Mouse (Mus musculus): ENCODE data around the gene Lrrc61. TPM values are rescaled to one million over a fixed set of nuclear protein-coding genes. Genes with fewer than 3 reads are reported as not detected.

Gene Lrrc61
- polyA plus RNA-seq, 1 experiment from 2014 or later: 5.4 TPM

Other genes with a start within 250 kb of the Lrrc61 start
- gene Krba1, start 159.2 kb upstream of the Lrrc61 start, polyA plus RNA-seq (2015; fragmentation: Nextera tagmentation; extraction: Ambion mirVana): 16.1 and 17.2 TPM in 2 replicates
- gene Zfp467, start 109.0 kb upstream of the Lrrc61 start, polyA plus RNA-seq (2015; fragmentation: Nextera tagmentation; extraction: Ambion mirVana): 25.3 and 26.2 TPM in 2 replicates
- 0.26 and 0.27 TPM in 2 replicates for gene Sspo, start 106.6 kb upstream of the Lrrc61 start, polyA plus RNA-seq (2015; fragmentation: Nextera tagmentation; extraction: Ambion mirVana)
- 22.7 and 23.4 TPM in 2 replicates for gene Atp6v0e2, start 17.2 kb upstream of the Lrrc61 start, polyA plus RNA-seq (2015; fragmentation: Nextera tagmentation; extraction: Ambion mirVana)
- 83.2 and 89.3 TPM in 2 replicates for gene Rarres2, start 18.0 kb downstream of the Lrrc61 start, polyA plus RNA-seq (2015; fragmentation: Nextera tagmentation; extraction: Ambion mirVana)
- gene Gm45021, start 34.8 kb downstream of the Lrrc61 start, polyA plus RNA-seq (2015; fragmentation: Nextera tagmentation; extraction: Ambion mirVana): not detected in 2 replicates
- gene Repin1, start 39.1 kb downstream of the Lrrc61 start, polyA plus RNA-seq (2015; fragmentation: Nextera tagmentation; extraction: Ambion mirVana): 26.6 and 27.8 TPM in 2 replicates
- gene Gm44965, start 39.1 kb downstream of the Lrrc61 start, polyA plus RNA-seq (2015; fragmentation: Nextera tagmentation; extraction: Ambion mirVana): 0.45 TPM in 1 of 2 replicates, not detected in the other
- 4.9 and 5.4 TPM in 2 replicates for gene Zfp775, start 47.3 kb downstream of the Lrrc61 start, polyA plus RNA-seq (2015; fragmentation: Nextera tagmentation; extraction: Ambion mirVana)
- 0.92 and 1.1 TPM in 2 replicates for gene AI854703, start 72.0 kb downstream of the Lrrc61 start, polyA plus RNA-seq (2015; fragmentation: Nextera tagmentation; extraction: Ambion mirVana)
- 1.5 and 1.6 TPM in 2 replicates for gene Gimap8, start 92.4 kb downstream of the Lrrc61 start, polyA plus RNA-seq (2015; fragmentation: Nextera tagmentation; extraction: Ambion mirVana)
- gene Gimap9, start 121.3 kb downstream of the Lrrc61 start, polyA plus RNA-seq (2015; fragmentation: Nextera tagmentation; extraction: Ambion mirVana): 10.7 and 12.6 TPM in 2 replicates
- 20.1 and 22.0 TPM in 2 replicates for gene Gimap4, start 129.8 kb downstream of the Lrrc61 start, polyA plus RNA-seq (2015; fragmentation: Nextera tagmentation; extraction: Ambion mirVana)
- 21.1 and 22.3 TPM in 2 replicates for gene Gimap6, start 153.4 kb downstream of the Lrrc61 start, polyA plus RNA-seq (2015; fragmentation: Nextera tagmentation; extraction: Ambion mirVana)
- 3.3 and 3.4 TPM in 2 replicates for gene Gm28053, start 163.8 kb downstream of the Lrrc61 start, polyA plus RNA-seq (2015; fragmentation: Nextera tagmentation; extraction: Ambion mirVana)
- gene Gimap7, start 163.8 kb downstream of the Lrrc61 start, polyA plus RNA-seq (2015; fragmentation: Nextera tagmentation; extraction: Ambion mirVana): 0.23 TPM in 1 of 2 replicates, not detected in the other
- 21.8 and 22.2 TPM in 2 replicates for gene Gimap1, start 184.3 kb downstream of the Lrrc61 start, polyA plus RNA-seq (2015; fragmentation: Nextera tagmentation; extraction: Ambion mirVana)
- 7.5 and 9.2 TPM in 2 replicates for gene Gimap5, start 191.4 kb downstream of the Lrrc61 start, polyA plus RNA-seq (2015; fragmentation: Nextera tagmentation; extraction: Ambion mirVana)
- 0.06 and 0.18 TPM in 2 replicates for gene Gimap3, start 216.1 kb downstream of the Lrrc61 start, polyA plus RNA-seq (2015; fragmentation: Nextera tagmentation; extraction: Ambion mirVana)

Data from stomach, embryonic 15.5 days (tissue).